Mouse (Mus musculus) liver, embryonic 14.5 days (tissue): ENCODE data around the gene Glg1.

Source experiments
- CTCF ChIP-seq: IDR thresholded peaks from 2 replicates; pipeline ENCODE4 v1.5.1; 2016; ENCODE audit warnings: antibody characterized with exemption, low read depth, control low read depth
- EP300 ChIP-seq: IDR thresholded peaks from 2 replicates; pipeline ENCODE4 v1.6.1; 2016; ENCODE audit warnings: antibody characterized with exemption, low read depth

DNA sequence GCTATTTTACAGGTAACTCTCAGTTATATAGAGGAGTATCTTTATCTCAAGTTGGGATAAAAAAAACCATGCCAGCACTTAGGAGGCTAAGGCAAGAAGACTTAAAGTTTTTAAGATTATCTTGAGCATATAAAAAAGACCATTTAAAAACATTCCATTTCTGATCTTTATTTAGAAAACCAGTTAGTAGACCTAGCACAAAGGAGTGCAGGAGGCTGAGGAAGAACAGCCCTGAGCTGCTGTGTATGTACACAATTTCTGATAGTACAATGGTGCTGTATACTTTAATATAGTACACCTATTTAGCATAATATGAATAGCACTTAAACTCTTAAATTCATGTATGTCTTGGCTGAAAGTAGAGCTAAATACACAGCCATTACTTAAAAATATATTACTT, 10.9 kb downstream of the Glg1 start:
- no peak for TF ChIP-seq EP300
- TF ChIP-seq CTCF, result no peak
